Mouse (Mus musculus): ENCODE data around the gene Magi2.

GRCm38 (mm10) chr5:20231908-20232307, 1005.1 kb downstream of the Magi2 start:
- TF ChIP-seq CTCF (IDR thresholded peaks at IDR 0.05; ENCODE audit: extremely low read depth, insufficient read depth, insufficient read length, insufficient replicate concordance) (no peak), POLR2A (IDR thresholded peaks at IDR 0.05; ENCODE audit: low read depth, low read length) (no peak)
